Mouse (Mus musculus): Measurements from ENCODE around the gene Emilin2. TPM values are rescaled to one million over a fixed set of nuclear protein-coding genes. Genes with fewer than 3 reads are reported as not detected.

The Emilin2 gene
- total and polyA plus RNA-seq, 3 experiments, result 0.34 to 0.38 TPM; not detected in 1

DNA sequence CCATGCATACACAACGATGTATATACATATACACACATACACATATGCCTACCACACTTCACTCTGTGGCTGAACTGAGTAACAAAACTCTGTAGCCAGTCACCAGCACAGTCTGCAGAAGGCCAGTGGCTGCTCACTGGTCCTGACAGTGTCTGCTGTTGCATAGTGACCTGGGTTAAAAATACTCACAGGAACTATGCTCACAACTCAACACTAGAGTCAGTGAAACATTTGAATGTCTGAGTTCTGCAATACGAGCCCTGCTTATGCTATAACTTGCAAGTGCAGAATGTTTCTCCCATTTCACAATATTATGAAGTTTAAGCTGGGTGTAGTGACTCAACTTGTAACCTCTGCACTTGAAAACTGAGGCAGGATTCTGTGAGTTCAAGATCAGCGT, 90.4 kb downstream of the Emilin2 start:
- peaks cover 9 to 35% of the 10 kb centered on the region in 2 experiments for H3K36me3 ChIP-seq (replicated peaks in 1 of 2; ENCODE audit: control insufficient read depth in 1 of 2, insufficient read depth in 1 of 2, low read length in 1 of 2)
- peaks cover 7% of the 10 kb centered on the region for H3K79me2 ChIP-seq (replicated peaks; ENCODE audit: control insufficient read depth, extremely low read depth, insufficient read depth, poor library complexity, severe bottlenecking)
- H3K4me3 ChIP-seq (replicated peaks in 1 of 3; ENCODE audit: low read depth in 2 of 3, low read length in 2 of 3, poor library complexity in 1 of 3), result no peak overlapping the region
- H3K4me1 ChIP-seq (ENCODE audit: control insufficient read depth in 1 of 2, insufficient read depth in 2 of 2), result peaks cover 32 to 81% of the 10 kb centered on the region in 2 experiments
- in situ Hi-C loops (cut with MboI; ENCODE audit: low pct_ligation_motif_present, low pct_unique_long_range_greater_than_20kb, low sequenced_read_pairs), result no loop called here
- H3K4me2 ChIP-seq (ENCODE audit: insufficient read depth, low read depth, poor library complexity, severe bottlenecking), result no peak overlapping the region; the same call in 1 of the 2 replicates
- DNase-seq (ENCODE audit: extremely low read depth), result no peak
- dilution Hi-C loops (cut with MboI; ENCODE audit: extremely low pct_ligation_motif_present, extremely low pct_unique_long_range_greater_than_20kb, low sequenced_read_pairs), result no loop called here
- TF ChIP-seq ZMIZ1 (IDR thresholded peaks at IDR 0.05; ENCODE audit: low read depth, low read length) (no peak), MAZ (IDR thresholded peaks at IDR 0.05; ENCODE audit: low read depth, low read length) (no peak), MAX (IDR thresholded peaks at IDR 0.05; ENCODE audit: low read length) (no peak), POLR2A (IDR thresholded peaks at IDR 0.05; ENCODE audit: low read depth, low read length) (no peak), MEF2A (IDR thresholded peaks at IDR 0.05; ENCODE audit: borderline replicate concordance, low read depth, low read length) (peak; percentile 17; the same call in 1 of the 2 replicates), HCFC1 (IDR thresholded peaks at IDR 0.05; ENCODE audit: low read depth, low read length) (no peak), CHD2 (IDR thresholded peaks at IDR 0.05; ENCODE audit: low read length) (no peak), EP300 (IDR thresholded peaks at IDR 0.05; ENCODE audit: low read length) (no peak)
- no peak overlapping the region for H3K27ac ChIP-seq (ENCODE audit: insufficient read depth, low read depth)
- H3K27me3 ChIP-seq (replicated peaks), result no peaks in the 10 kb centered on the region
- peaks cover 8% of the 10 kb centered on the region for H3K9me3 ChIP-seq (replicated peaks; ENCODE audit: low read length)
- no peak overlapping the region for H3K9ac ChIP-seq (ENCODE audit: insufficient read depth, low read depth)

DNA sequence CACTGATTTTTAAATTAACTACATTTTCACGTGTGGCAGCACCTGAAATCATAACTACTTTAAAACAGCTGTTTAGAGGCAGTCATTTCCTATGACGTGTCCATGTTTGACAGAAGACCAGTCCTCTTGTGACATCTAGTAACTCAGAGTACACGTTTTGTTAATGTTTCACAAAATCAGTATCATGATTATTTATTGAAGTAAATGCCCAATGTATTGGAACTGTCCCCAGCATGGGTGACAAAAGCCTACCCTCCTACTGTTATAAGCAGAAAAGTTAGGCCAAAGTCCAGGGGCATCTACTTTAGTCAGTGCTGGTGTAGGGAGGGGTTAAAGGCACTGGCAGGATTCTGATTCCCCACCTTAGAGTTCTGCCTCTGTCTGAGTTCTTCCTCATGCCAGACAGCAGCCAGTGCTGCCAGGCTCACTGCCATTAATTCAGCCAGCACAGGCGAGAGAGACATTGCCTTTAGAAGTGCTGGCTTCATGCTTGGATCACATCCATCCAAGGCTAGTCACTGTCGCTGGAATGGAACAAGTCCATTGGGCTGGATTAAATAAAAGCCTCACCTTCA, 94.6 kb downstream of the Emilin2 start:
- no peak for TF ChIP-seq MAZ (IDR thresholded peaks at IDR 0.05; ENCODE audit: low read depth, low read length)
- TF ChIP-seq MAX (IDR thresholded peaks at IDR 0.05; ENCODE audit: low read length), result no peak
- no peak for TF ChIP-seq ZNF384 (IDR thresholded peaks at IDR 0.05; ENCODE audit: low read depth, low read length)
- no peak for TF ChIP-seq HCFC1 (IDR thresholded peaks at IDR 0.05; ENCODE audit: low read depth, low read length)
- TF ChIP-seq JUN (IDR thresholded peaks at IDR 0.05; ENCODE audit: insufficient read depth, low read depth, low read length), result no peak
- TF ChIP-seq CHD1 (IDR thresholded peaks at IDR 0.05; ENCODE audit: low read depth, low read length), result no peak
- no peak for TF ChIP-seq PAX5 (IDR thresholded peaks at IDR 0.05; ENCODE audit: low read length)
- no peak for TF ChIP-seq ZC3H11A (IDR thresholded peaks at IDR 0.05; ENCODE audit: low read depth, low read length)
- TF ChIP-seq RAD21 (IDR thresholded peaks at IDR 0.05; ENCODE audit: low read depth, low read length), result no peak
- TF ChIP-seq NRF1 (IDR thresholded peaks at IDR 0.05; ENCODE audit: low read depth, low read length), result no peak
- no peak for TF ChIP-seq MYC (IDR thresholded peaks at IDR 0.05; ENCODE audit: low read depth, low read length)
- no peak for TF ChIP-seq KAT2A (IDR thresholded peaks at IDR 0.05; ENCODE audit: insufficient replicate concordance, low read length)
- no peak for TF ChIP-seq TCF12 (IDR thresholded peaks at IDR 0.05; ENCODE audit: low read depth, low read length)
- no peak for TF ChIP-seq POLR2A (IDR thresholded peaks at IDR 0.05; ENCODE audit: low read depth, low read length)
- TF ChIP-seq SMC3 (IDR thresholded peaks at IDR 0.05; ENCODE audit: low read depth, low read length), result no peak
- TF ChIP-seq GABPA (IDR thresholded peaks at IDR 0.05; ENCODE audit: insufficient replicate concordance, low read depth, low read length), result no peak
- no peak overlapping the region for H3K4me3 ChIP-seq (replicated peaks in 1 of 3; ENCODE audit: low read depth in 2 of 3, low read length in 2 of 3, poor library complexity in 1 of 3)
- H3K9ac ChIP-seq (ENCODE audit: insufficient read depth, low read depth), result no peak overlapping the region
- no peak for DNase-seq (ENCODE audit: extremely low read depth)
- peaks cover 8% of the 10 kb centered on the region for H3K9me3 ChIP-seq (replicated peaks; ENCODE audit: low read length)
- peaks cover 9 to 28% of the 10 kb centered on the region in 2 experiments for H3K36me3 ChIP-seq (replicated peaks in 1 of 2; ENCODE audit: control insufficient read depth in 1 of 2, insufficient read depth in 1 of 2, low read length in 1 of 2)
- no peak overlapping the region for H3K27ac ChIP-seq (ENCODE audit: insufficient read depth, low read depth)
- dilution Hi-C loops (cut with MboI; ENCODE audit: extremely low pct_ligation_motif_present, extremely low pct_unique_long_range_greater_than_20kb, low sequenced_read_pairs) (no loop called here), in situ Hi-C loops (cut with MboI; ENCODE audit: low pct_ligation_motif_present, low pct_unique_long_range_greater_than_20kb, low sequenced_read_pairs) (no loop called here)
- H3K4me1 ChIP-seq (ENCODE audit: control insufficient read depth in 1 of 2, insufficient read depth in 2 of 2), result peaks cover 31 to 80% of the 10 kb centered on the region in 2 experiments
- H3K79me2 ChIP-seq (replicated peaks; ENCODE audit: control insufficient read depth, extremely low read depth, insufficient read depth, poor library complexity, severe bottlenecking), result peaks cover 12% of the 10 kb centered on the region
- H3K27me3 ChIP-seq (replicated peaks), result no peaks in the 10 kb centered on the region
- H3K4me2 ChIP-seq (ENCODE audit: insufficient read depth, low read depth, poor library complexity, severe bottlenecking), result no peak overlapping the region

All from CH12.LX (cell line).